Mouse (Mus musculus) ES-Bruce4 (cell line): ENCODE results near the gene Tnfsf9.

ENCODE experiments used
- CTCF ChIP-seq: IDR thresholded peaks from one replicate; pipeline ENCODE4 v1.8.1; 2011; ENCODE audit warnings: low read depth, low read length
- EP300 ChIP-seq: IDR thresholded peaks from 2 replicates; pipeline ENCODE4 v1.6.1; 2011; ENCODE audit warnings: low read depth, low read length; ENCODE audit not compliant: insufficient read depth

DNA sequence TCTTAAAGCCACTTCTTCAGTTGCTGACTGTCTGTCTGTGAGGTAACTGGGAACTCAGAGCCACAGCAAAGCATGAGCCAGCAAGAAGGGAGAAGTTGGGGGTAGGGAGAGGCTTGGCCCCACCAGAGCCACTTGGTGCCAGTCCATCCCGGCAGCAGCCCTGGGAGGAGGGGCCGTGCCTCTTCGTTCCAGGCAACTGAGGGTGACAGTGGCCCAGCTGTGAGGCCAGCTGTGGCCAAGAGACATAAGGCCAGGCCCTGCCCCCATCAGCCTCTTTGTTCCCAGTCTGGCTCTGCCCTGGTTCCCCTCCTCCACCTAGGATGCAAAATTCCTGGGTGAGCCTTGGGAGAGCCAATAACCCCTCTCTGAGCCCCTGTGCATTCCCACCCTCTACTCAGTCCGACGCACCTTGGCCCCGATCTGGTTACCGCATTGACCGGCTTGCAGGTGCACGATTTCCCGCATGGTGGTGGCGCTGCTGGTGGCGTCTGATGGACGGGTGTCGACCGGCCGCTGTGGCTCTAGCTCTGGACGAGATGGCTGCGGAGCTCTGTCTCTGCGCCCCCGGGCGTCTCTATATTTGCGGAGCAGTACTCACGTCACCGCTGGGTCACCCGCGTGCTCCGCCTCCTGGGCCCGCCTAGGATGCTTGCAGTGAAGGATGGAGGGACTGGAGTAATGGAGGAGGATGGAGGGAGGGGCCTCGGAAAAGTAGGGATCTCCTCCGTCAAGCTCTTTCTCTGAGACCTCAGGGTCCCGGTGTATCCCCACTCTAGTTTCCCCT is 17.9 kb upstream of the Tnfsf9 start, which contains the start of gene Tubb4a:
- no peak for TF ChIP-seq CTCF
- TF ChIP-seq EP300 = no peak
